Mouse (Mus musculus) thymus, adult 2 months (tissue): Measurements from ENCODE around the gene Aldh5a1.

ENCODE experiments used
- CTCF ChIP-seq: fragments of 200-500 bp; IDR thresholded peaks from 2 replicates; pipeline ENCODE4 v1.5.1; 2012; ENCODE audit warnings: mild to moderate bottlenecking, control low read depth, low read length, moderate library complexity, borderline replicate concordance; ENCODE audit not compliant: control insufficient read depth, poor library complexity, insufficient read depth; ENCODE audit errors: extremely low read depth
- POLR2A ChIP-seq: fragments of 200-500 bp; IDR thresholded peaks from 2 replicates; pipeline ENCODE4 v1.6.1; 2012; ENCODE audit warnings: mild to moderate bottlenecking, low read length, control low read depth, moderate library complexity; ENCODE audit not compliant: control insufficient read depth, poor library complexity, insufficient read depth; ENCODE audit errors: extremely low read depth

GRCm38 (mm10) chr13:24965846-24966201 lies 28.4 kb upstream of the Aldh5a1 start:
- TF ChIP-seq CTCF (no peak), POLR2A (no peak)
